Mouse (Mus musculus) liver, adult 2 months (tissue): Measurements from ENCODE around the gene Gnb3. TPM values are rescaled to one million over a fixed set of nuclear protein-coding genes. Genes with fewer than 3 reads are reported as not detected.
A peak's percentile ranks its signal among the peaks of the same experiment; 100 is the strongest.

ENCODE experiments used
- DNase-seq: peaks from one replicate; pipeline ENCODE4 v3.0.0-alpha.2; 2011; ENCODE audit warnings: low read depth, low spot score; ENCODE audit errors: extremely low read depth
- H3K27ac ChIP-seq: fragments of 200-500 bp; replicated peaks from 2 replicates; pipeline ENCODE4 v1.5.1; 2012; ENCODE audit warnings: low read depth, mild to moderate bottlenecking, control low read depth, inconsistent platforms, low read length; ENCODE audit not compliant: insufficient read depth
- H3K27me3 ChIP-seq: fragments of 200-500 bp; 2 replicates; pipeline ENCODE4 v1.6.1; 2012; ENCODE audit warnings: mild to moderate bottlenecking, moderate library complexity, low read length, inconsistent platforms; ENCODE audit not compliant: control insufficient read depth, insufficient read depth
- H3K36me3 ChIP-seq: fragments of 200-500 bp; 2 replicates; pipeline ENCODE4 v1.6.1; 2012; ENCODE audit warnings: low read length, inconsistent platforms; ENCODE audit not compliant: control insufficient read depth, insufficient read depth
- H3K4me1 ChIP-seq: fragments of 200-500 bp; 2 replicates; pipeline ENCODE4 v1.6.1; 2011; ENCODE audit warnings: low read length; ENCODE audit not compliant: control insufficient read depth, insufficient read depth
- H3K4me3 ChIP-seq: fragments of 200-500 bp; 2 replicates; pipeline ENCODE4 v1.5.1; 2011; ENCODE audit warnings: low read depth, mild to moderate bottlenecking, control low read depth, low read length, moderate library complexity; ENCODE audit not compliant: insufficient read depth
- H3K79me2 ChIP-seq: fragments of 200-500 bp; 2 replicates; pipeline ENCODE4 v1.6.1; 2012; ENCODE audit warnings: inconsistent platforms, mild to moderate bottlenecking, low read length, moderate library complexity; ENCODE audit not compliant: control insufficient read depth, insufficient read depth
- H3K9ac ChIP-seq: fragments of 200-500 bp; 2 replicates; pipeline ENCODE4 v1.6.1; 2012; ENCODE audit warnings: low read depth, mild to moderate bottlenecking, control low read depth, inconsistent platforms, low read length
- CTCF ChIP-seq: fragments of 200-500 bp; IDR thresholded peaks from 2 replicates; pipeline ENCODE4 v1.5.1; 2011; ENCODE audit warnings: low read depth, low read length, control low read depth
- POLR2A ChIP-seq: fragments of 200-500 bp; IDR thresholded peaks from 2 replicates; pipeline ENCODE4 v1.6.1; 2011; ENCODE audit warnings: low read length, control low read depth; ENCODE audit not compliant: insufficient read depth; ENCODE audit errors: extremely low read depth
- WGBS: fragments of 180-500 bp; shearing (Covaris S2); methylation state at CpG from one replicate; pipeline ENCODE4 v1.1.7; 2018; 5-methylcytosine and 5-hydroxymethylcytosine counted together
- polyA plus RNA-seq: library from polyadenylated mRNA; depleted of rRNA; stranded (reverse); fragments of >200 nt; gene quantifications from 2 replicates; pipeline ENCODE4 v1.2.3, GENCODE M21; 2012
- total RNA-seq: library from RNA; depleted of rRNA; stranded (reverse); fragments of >200 nt; gene quantifications from 2 replicates; pipeline ENCODE4 v1.2.3, GENCODE M21; 2014

Gene Gnb3
- total and polyA plus RNA-seq, 2 experiments = not detected

DNA sequence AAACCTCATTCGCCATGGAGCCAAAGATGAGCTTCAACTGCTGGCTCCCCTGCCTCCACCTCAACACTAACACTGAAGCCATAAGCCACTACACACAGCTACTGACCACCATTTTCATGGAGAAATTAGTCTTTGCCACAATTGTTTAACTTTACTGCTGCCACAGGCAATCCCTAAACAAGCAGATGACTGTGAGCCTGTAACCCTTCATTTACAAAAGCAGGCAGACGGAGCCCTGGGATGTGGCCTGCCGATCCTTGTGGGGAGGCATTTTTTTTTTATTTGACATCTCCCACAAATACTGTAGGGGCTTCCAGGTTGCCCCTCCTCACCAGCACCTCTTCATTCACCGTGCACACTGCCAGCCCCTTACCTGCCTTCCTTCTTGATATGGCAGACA lies 23.5 kb downstream of the Gnb3 start:
- Histone ChIP-seq H3K27me3 (no peaks in the 10 kb centered on the region), H3K79me2 (no peaks in the 10 kb centered on the region), H3K27ac (no peak overlapping the region), H3K4me1 (peaks cover 11% of the 10 kb centered on the region), H3K4me3 (no peak overlapping the region), H3K36me3 (peaks cover 21% of the 10 kb centered on the region), H3K9ac (no peak overlapping the region)
- WGBS = 95% methylated on average over 4 of the region's 4 CpGs
- no peak for DNase-seq
- TF ChIP-seq CTCF (no peak), POLR2A (no peak)

DNA sequence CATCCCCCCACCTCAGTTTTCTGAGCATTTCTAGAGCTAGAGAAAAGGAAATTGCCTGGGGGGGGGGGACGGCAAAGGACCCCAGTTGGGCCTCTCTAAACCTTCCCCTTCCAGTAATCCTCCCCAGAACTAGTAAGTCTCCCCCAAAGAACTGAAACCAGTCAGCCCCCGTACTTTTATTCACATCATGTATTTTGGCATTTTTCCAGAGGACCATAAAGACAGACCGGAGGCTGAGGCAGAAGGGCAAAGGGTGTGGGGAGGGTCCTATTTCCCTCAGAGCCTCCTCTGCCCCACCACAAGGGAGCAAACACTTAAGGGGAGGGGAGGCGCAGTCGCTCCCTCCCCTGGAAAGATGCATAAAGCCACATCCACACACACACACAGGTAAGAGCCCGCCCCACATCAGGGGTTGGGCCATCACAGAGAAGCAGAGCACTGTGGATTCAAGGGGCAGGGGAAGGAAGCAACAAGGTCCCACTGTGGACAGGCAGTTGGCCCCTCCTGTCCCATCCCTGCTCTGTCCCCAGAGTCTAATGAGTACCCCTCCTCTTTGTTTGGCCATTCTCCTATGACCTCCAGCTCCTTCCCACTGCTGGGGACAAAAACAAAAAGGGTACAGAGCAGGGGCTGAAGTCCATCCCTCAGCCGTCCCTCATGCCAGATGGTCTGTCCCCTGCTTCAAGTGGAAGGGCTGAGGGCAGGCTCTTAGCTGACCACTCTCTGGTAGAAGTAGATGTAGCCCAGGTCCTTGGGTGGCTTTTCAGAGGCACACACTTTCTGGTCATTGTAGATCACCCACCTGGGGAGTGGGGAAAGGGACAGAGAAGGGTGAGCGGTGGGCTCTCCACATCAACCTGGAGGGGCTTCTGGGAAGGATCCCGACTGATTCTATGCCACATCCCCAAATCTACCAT lies 25.0 kb downstream of the Gnb3 start:
- TF ChIP-seq POLR2A (no peak), CTCF (no peak)
- DNase-seq = no peak
- Histone ChIP-seq H3K9ac (no peak overlapping the region), H3K27me3 (no peaks in the 10 kb centered on the region), H3K79me2 (no peaks in the 10 kb centered on the region), H3K4me3 (no peak overlapping the region), H3K36me3 (peaks cover 13% of the 10 kb centered on the region), H3K4me1 (peaks cover 13% of the 10 kb centered on the region), H3K27ac (no peak overlapping the region)
- WGBS = 75% methylated on average over 9 of the region's 9 CpGs

DNA sequence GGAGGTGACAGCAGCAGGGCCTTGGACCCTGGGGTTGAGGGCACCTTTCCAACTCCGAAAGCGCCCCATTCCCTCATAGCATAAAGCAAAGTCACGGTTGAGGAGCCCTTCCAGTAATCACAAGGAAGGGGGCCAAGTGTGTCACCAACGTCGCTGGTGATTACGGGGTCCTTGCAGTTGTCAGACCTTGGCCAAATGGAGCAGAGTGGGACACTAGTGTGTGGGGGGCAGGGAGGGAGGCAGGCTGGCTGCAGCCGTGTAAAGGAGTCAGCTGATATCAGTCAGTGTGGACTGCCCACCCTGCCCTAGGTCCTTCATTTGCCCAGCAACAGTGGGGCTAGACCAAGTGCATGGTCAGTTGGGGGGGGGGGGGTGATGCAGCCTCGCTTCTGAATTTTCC lies 25.6 kb downstream of the Gnb3 start:
- peaks cover 11% of the 10 kb centered on the region for H3K36me3 ChIP-seq
- 30% methylated on average over 8 of the region's 8 CpGs for WGBS
- H3K4me3 ChIP-seq = no peak overlapping the region
- peaks cover 19% of the 10 kb centered on the region for H3K4me1 ChIP-seq
- peak overlapping the region; percentile 38; the same call in 1 of the 2 replicates for H3K9ac ChIP-seq
- peak overlapping the region; percentile 51 for H3K27ac ChIP-seq
- no peak for TF ChIP-seq CTCF
- no peak for TF ChIP-seq POLR2A
- no peaks in the 10 kb centered on the region for H3K79me2 ChIP-seq
- DNase-seq = no peak
- H3K27me3 ChIP-seq = no peaks in the 10 kb centered on the region

DNA sequence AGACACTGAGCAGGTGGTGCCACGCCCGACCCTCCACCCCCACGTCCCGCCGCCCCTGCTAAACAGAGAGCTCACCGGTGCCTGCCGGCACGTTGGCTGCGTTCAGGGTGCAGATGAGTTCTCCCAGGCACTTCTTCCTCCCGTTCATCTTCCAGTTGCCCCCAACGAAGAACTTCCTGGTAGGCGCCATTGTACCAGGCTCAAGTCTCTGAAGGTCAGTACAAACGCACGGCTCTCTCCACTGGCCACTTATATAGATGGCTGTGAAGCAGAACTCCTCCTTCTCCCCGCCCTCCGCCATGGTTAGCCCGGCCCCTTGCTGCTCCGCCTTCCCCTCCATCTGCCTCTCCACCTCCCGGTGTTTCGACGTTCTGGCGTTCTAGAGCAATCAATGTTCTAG lies 26.1 kb downstream of the Gnb3 start, which contains the start of gene Tpi1:
TSS of gene Tpi1 (minus strand) at position 364 of the 400 bp plus-strand sequence.
- WGBS = under 1% methylated on average over 22 of the region's 22 CpGs
- H3K9ac ChIP-seq = peak within 1 kb of the TSS; percentile 79
- H3K27ac ChIP-seq = peak within 1 kb of the TSS; percentile 76
- no peaks in the 10 kb centered on the region for H3K27me3 ChIP-seq
- no peaks in the 10 kb centered on the region for H3K79me2 ChIP-seq
- peaks cover 19% of the 10 kb centered on the region for H3K4me1 ChIP-seq
- DNase-seq = peak; percentile 86
- TF ChIP-seq CTCF (no peak), POLR2A (peak; percentile 95; the same call in 1 of the 2 replicates)
- H3K36me3 ChIP-seq = peaks cover 10% of the 10 kb centered on the region
- peak within 1 kb of the TSS; percentile 80 for H3K4me3 ChIP-seq

DNA sequence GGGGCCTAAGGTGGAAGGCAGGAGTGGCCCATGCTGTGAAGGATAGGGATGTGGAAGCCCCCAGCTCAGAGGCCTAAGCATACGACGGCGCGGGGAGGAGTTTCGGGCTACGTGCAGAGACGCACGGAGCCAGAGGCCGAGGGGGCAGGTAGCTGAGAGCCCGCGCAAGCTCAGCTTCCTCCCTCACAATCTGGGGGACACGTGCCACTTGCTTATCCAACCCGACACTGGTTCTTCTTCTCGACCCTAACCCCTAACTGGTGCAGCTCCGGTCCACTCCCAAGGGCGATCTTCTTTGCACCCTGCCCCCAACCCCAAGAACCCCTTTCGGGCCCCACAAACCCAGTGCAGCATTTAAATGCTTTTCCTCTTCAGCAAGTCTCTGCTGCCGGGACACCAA lies 26.6 kb downstream of the Gnb3 start:
- no peaks in the 10 kb centered on the region for H3K27me3 ChIP-seq
- no peaks in the 10 kb centered on the region for H3K79me2 ChIP-seq
- H3K4me3 ChIP-seq = peak overlapping the region; percentile 80
- TF ChIP-seq CTCF (no peak), POLR2A (no peak)
- 0% methylated on average over 18 of the region's 18 CpGs for WGBS
- peaks cover 19% of the 10 kb centered on the region for H3K4me1 ChIP-seq
- peaks cover 10% of the 10 kb centered on the region for H3K36me3 ChIP-seq
- H3K9ac ChIP-seq = peak overlapping the region; percentile 79
- DNase-seq = peak; percentile 41
- peak overlapping the region; percentile 76 for H3K27ac ChIP-seq

DNA sequence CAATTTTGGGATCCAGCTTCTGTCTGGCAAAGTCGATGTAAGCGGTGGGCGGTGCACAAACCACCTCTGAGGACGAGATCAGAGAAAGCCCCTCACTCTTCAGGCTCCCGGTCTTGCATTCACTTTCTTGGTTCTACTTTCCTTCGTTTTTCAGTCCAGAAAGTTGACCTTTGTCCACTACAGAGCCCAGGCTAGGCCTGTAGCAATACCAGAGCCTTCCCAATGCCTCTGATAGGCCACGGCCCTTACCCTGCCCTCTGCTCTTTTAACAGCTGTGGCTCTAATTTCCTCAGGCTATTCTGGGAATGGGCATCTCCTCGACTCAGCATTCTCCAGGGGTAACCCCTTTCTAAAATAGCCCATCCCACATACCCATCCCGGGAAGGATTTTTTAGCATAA lies 27.2 kb downstream of the Gnb3 start:
- H3K4me3 ChIP-seq = peak overlapping the region; percentile 80
- peak overlapping the region; percentile 79 for H3K9ac ChIP-seq
- TF ChIP-seq CTCF (no peak), POLR2A (no peak)
- WGBS = 14% methylated on average over 9 of the region's 9 CpGs
- DNase-seq = peak; percentile 78
- H3K27me3 ChIP-seq = no peaks in the 10 kb centered on the region
- peak overlapping the region; percentile 76 for H3K27ac ChIP-seq
- no peaks in the 10 kb centered on the region for H3K79me2 ChIP-seq
- H3K4me1 ChIP-seq = peaks cover 23% of the 10 kb centered on the region
- H3K36me3 ChIP-seq = peaks cover 10% of the 10 kb centered on the region
